Mouse (Mus musculus) thymus, adult 2 months (tissue): ENCODE measurements around the gene Mrto4.

ENCODE experiments used
- CTCF ChIP-seq: fragments of 200-500 bp; IDR thresholded peaks from 2 replicates; pipeline ENCODE4 v1.5.1; 2012; ENCODE audit warnings: mild to moderate bottlenecking, control low read depth, low read length, moderate library complexity, borderline replicate concordance; ENCODE audit not compliant: control insufficient read depth, poor library complexity, insufficient read depth; ENCODE audit errors: extremely low read depth
- POLR2A ChIP-seq: fragments of 200-500 bp; IDR thresholded peaks from 2 replicates; pipeline ENCODE4 v1.6.1; 2012; ENCODE audit warnings: mild to moderate bottlenecking, low read length, control low read depth, moderate library complexity; ENCODE audit not compliant: control insufficient read depth, poor library complexity, insufficient read depth; ENCODE audit errors: extremely low read depth

GRCm38 (mm10) chr4:139307916-139308315 is 44.5 kb downstream of the Mrto4 start:
- no peak for TF ChIP-seq POLR2A
- TF ChIP-seq CTCF = no peak
